9 mouse cellular contexts compared by ENCODE assay signal in the genomic region with DNA sequence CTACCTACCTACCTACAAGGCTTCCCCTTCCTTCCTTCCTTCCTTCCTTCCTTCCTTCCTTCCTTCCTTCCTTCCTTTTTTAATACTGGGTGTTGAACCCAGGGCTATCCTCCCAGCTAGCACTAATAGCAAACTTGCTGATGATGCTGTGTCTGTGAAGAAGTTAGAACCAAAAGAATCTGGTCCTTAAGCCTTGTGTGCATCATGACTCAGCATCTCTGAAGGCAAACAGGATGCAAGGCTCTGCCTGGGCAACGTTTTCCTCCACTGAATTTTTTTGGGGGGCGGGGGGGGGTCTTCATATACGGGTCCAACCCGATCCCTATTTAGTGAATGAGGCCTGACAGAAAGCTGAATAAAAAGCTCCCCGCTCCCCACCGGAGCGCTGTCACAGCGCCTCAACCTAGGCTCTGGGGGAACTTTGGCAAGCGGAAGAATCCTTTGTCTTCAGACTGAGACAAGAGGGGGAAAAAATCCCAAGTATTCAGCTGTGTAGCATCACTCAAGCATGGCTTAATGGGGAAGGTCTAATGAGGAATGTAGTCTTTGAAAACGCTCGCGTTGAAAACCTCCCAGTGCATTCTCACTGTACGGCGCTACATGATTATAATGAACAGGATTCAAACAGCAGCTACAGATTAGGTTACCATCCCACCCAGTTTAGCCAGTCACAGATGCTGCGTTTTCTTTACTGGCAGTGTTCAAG. TPM values are rescaled to one million over a fixed set of nuclear protein-coding genes. Genes with fewer than 3 reads are reported as not detected.
A peak's percentile ranks its signal among the peaks of the same experiment; 100 is the strongest.
DNase-seq lines count a peak whose midpoint lies in the region; ATAC-seq and TF ChIP-seq lines count a peak whose summit lies in the region.
"Had no signal": no experiment of that assay in that cellular context is flagged by ENCODE, and none has a peak within 500 bp of the region (broad histone marks: within the 10 kb centered on the region; RNA-seq: fewer than 3 reads in every experiment).

No protein-coding gene starts in this region.

- H3K9ac ChIP-seq in lung, embryonic 14.5 days: peak overlapping the region; percentile 17
- 0 out of 2 replicates have a peak overlapping the region, but pooled peaks have one; percentile 45 for H3K9ac ChIP-seq in limb, embryonic 13.5 days
- H3K9ac ChIP-seq in stomach, embryonic 16.5 days (ENCODE audit: low read length): no peak overlapping the region

- ATAC-seq in lung, embryonic 14.5 days (ENCODE audit: insufficient read depth): 0 out of 2 replicates have a peak, but pooled peaks have one; percentile 22
- ATAC-seq in limb, embryonic 13.5 days (ENCODE audit: low FRiP score, low read depth): peak; percentile 28; the same call in 1 of the 2 replicates
- ATAC-seq in stomach, embryonic 16.5 days (ENCODE audit: insufficient read depth, low FRiP score): no peak
- no peak for ATAC-seq in activated CD4-positive, CD25-positive, alpha-beta regulatory T cell, adult 4 months

- H3K9me3 ChIP-seq in lung, embryonic 14.5 days (ENCODE audit: low read depth, low read length): no peaks in the 10 kb centered on the region
- peaks cover 7% of the 10 kb centered on the region for H3K9me3 ChIP-seq in forebrain, embryonic 10.5 days
- no peaks in the 10 kb centered on the region for H3K9me3 ChIP-seq in limb, embryonic 13.5 days
- H3K9me3 ChIP-seq in stomach, embryonic 16.5 days (replicated peaks; ENCODE audit: control insufficient read depth, low read length): no peaks in the 10 kb centered on the region

- DNase-seq in lung, embryonic 14.5 days: peak; percentile 67
- no peak for DNase-seq in lung, postnatal 10 days
- peak; percentile 69 for DNase-seq in forebrain, embryonic 10.5 days (ENCODE audit: extremely low spot score, low spot score)
- no peak for DNase-seq in urinary bladder, adult 18-20 months (ENCODE audit: low spot score in 2 of 2)
- DNase-seq in lung, postnatal 14 days: no peak
- DNase-seq: kidney, adult 11 months had no signal

- 0 out of 2 replicates have a peak overlapping the region, but pooled peaks have one; percentile 9 for H3K27ac ChIP-seq in lung, embryonic 14.5 days (ENCODE audit: low read depth)
- peak overlapping the region; percentile 91 for H3K27ac ChIP-seq in forebrain, embryonic 10.5 days
- H3K27ac ChIP-seq in limb, embryonic 13.5 days: no peak overlapping the region
- no peak overlapping the region for H3K27ac ChIP-seq in stomach, embryonic 16.5 days (ENCODE audit: low read length)

- peaks cover 22% of the 10 kb centered on the region for H3K4me1 ChIP-seq in lung, embryonic 14.5 days (ENCODE audit: insufficient read depth)
- H3K4me1 ChIP-seq in forebrain, embryonic 10.5 days: peaks cover 55% of the 10 kb centered on the region
- peaks cover 14% of the 10 kb centered on the region for H3K4me1 ChIP-seq in limb, embryonic 13.5 days
- peaks cover 13% of the 10 kb centered on the region for H3K4me1 ChIP-seq in stomach, embryonic 16.5 days (ENCODE audit: control insufficient read depth, insufficient read depth, low read length)

- H3K27me3 ChIP-seq in lung, embryonic 14.5 days (ENCODE audit: insufficient read depth, low read length): no peaks in the 10 kb centered on the region
- H3K27me3 ChIP-seq in forebrain, embryonic 10.5 days (ENCODE audit: poor library complexity, severe bottlenecking): no peaks in the 10 kb centered on the region
- H3K27me3 ChIP-seq in limb, embryonic 13.5 days: no peaks in the 10 kb centered on the region
- H3K27me3 ChIP-seq in stomach, embryonic 16.5 days (ENCODE audit: control insufficient read depth, insufficient read depth, low read length): no peaks in the 10 kb centered on the region

- no peak for TF ChIP-seq CTCF in lung, embryonic 14.5 days (IDR thresholded peaks at IDR 0.05; ENCODE audit: low read depth)

- H3K36me3 ChIP-seq in lung, embryonic 14.5 days (ENCODE audit: insufficient read depth): no peaks in the 10 kb centered on the region
- peaks cover 25% of the 10 kb centered on the region for H3K36me3 ChIP-seq in forebrain, embryonic 10.5 days (replicated peaks)
- no peaks in the 10 kb centered on the region for H3K36me3 ChIP-seq in limb, embryonic 13.5 days
- H3K36me3 ChIP-seq in stomach, embryonic 16.5 days (ENCODE audit: control insufficient read depth, insufficient read depth, low read length): no peaks in the 10 kb centered on the region

- WGBS in lung, embryonic 14.5 days: 3% methylated on average over 15 of the region's 15 CpGs
- WGBS in forebrain, embryonic 10.5 days: 2% methylated on average over 15 of the region's 15 CpGs
- 8% methylated on average over 15 of the region's 15 CpGs for WGBS in limb, embryonic 13.5 days
- WGBS in stomach, embryonic 16.5 days: 4% methylated on average over 15 of the region's 15 CpGs

- H3K4me3 ChIP-seq in lung, embryonic 14.5 days (ENCODE audit: low read depth, low read length): peak overlapping the region; percentile 5
- peak overlapping the region; percentile 43 for H3K4me3 ChIP-seq in forebrain, embryonic 10.5 days
- peak overlapping the region; percentile 23 for H3K4me3 ChIP-seq in limb, embryonic 13.5 days
- 0 out of 2 replicates have a peak overlapping the region, but pooled peaks have one; percentile 2 for H3K4me3 ChIP-seq in stomach, embryonic 16.5 days (replicated peaks; ENCODE audit: low read length)

- peak overlapping the region; percentile 53 for H3K4me2 ChIP-seq in lung, embryonic 14.5 days
- peak overlapping the region; percentile 58 for H3K4me2 ChIP-seq in limb, embryonic 13.5 days (replicated peaks)
- peak overlapping the region; percentile 41 for H3K4me2 ChIP-seq in stomach, embryonic 16.5 days (ENCODE audit: low read depth, low read length)

RNA-seq across cellular contexts. Expression of gene Shroom3, which starts 15.0 kb away (rescaled TPM):
- 5.6 and 6.9 TPM in 2 replicates for polyA plus RNA-seq in lung, embryonic 14.5 days (2014; fragmentation: Nextera tagmentation; extraction: Ambion mirVana)
- 8.1 and 9.1 TPM in 2 replicates for polyA plus RNA-seq in forebrain, embryonic 10.5 days (2016; fragmentation: Nextera tagmentation; extraction: Ambion mirVana)
- 3.2 and 3.8 TPM in 2 replicates for polyA plus RNA-seq in limb, embryonic 13.5 days (2015; fragmentation: Nextera tagmentation; extraction: Ambion mirVana)
- polyA plus RNA-seq in stomach, embryonic 16.5 days (2015; fragmentation: Nextera tagmentation; extraction: Ambion mirVana): 14.4 and 17.2 TPM in 2 replicates
- polyA plus RNA-seq in activated CD4-positive, CD25-positive, alpha-beta regulatory T cell, adult 4 months (2017; shearing (Covaris generic)): not detected

RNA-seq across cellular contexts. Expression of gene Ccdc158, which starts 23.2 kb away (rescaled TPM):
- 2.3 and 2.6 TPM in 2 replicates for polyA plus RNA-seq in lung, embryonic 14.5 days (2014; fragmentation: Nextera tagmentation; extraction: Ambion mirVana)
- polyA plus RNA-seq in forebrain, embryonic 10.5 days (2016; fragmentation: Nextera tagmentation; extraction: Ambion mirVana): 0.86 and 1.4 TPM in 2 replicates
- polyA plus RNA-seq in limb, embryonic 13.5 days (2015; fragmentation: Nextera tagmentation; extraction: Ambion mirVana): 0.75 and 0.82 TPM in 2 replicates
- polyA plus RNA-seq in stomach, embryonic 16.5 days (2015; fragmentation: Nextera tagmentation; extraction: Ambion mirVana): 0.50 and 0.61 TPM in 2 replicates
- not detected for polyA plus RNA-seq in activated CD4-positive, CD25-positive, alpha-beta regulatory T cell, adult 4 months (2017; shearing (Covaris generic))

Comparison
In these comparisons a context has a peak if more than half of its experiments do, and no peak if none do; other contexts are left out.
1. DNase-seq: peak in lung, embryonic 14.5 days (single experiment) and forebrain, embryonic 10.5 days (single experiment); none in lung, postnatal 10 days (single experiment), urinary bladder, adult 18-20 months (0 of 2) and lung, postnatal 14 days (single experiment).
2. ATAC-seq: peak in lung, embryonic 14.5 days (single experiment) and limb, embryonic 13.5 days (single experiment); none in stomach, embryonic 16.5 days (single experiment) and activated CD4-positive, CD25-positive, alpha-beta regulatory T cell, adult 4 months (single experiment).
3. H3K27ac ChIP-seq: peak in lung, embryonic 14.5 days (single experiment) and forebrain, embryonic 10.5 days (single experiment); none in limb, embryonic 13.5 days (single experiment) and stomach, embryonic 16.5 days (single experiment).
4. Peak in every context shown above with its lines, with median percentiles within 50 percentile points of each other: H3K4me2 ChIP-seq and H3K4me3 ChIP-seq.